Comparison of ENCODE assay signal across 8 mouse cellular contexts in the genomic region with DNA sequence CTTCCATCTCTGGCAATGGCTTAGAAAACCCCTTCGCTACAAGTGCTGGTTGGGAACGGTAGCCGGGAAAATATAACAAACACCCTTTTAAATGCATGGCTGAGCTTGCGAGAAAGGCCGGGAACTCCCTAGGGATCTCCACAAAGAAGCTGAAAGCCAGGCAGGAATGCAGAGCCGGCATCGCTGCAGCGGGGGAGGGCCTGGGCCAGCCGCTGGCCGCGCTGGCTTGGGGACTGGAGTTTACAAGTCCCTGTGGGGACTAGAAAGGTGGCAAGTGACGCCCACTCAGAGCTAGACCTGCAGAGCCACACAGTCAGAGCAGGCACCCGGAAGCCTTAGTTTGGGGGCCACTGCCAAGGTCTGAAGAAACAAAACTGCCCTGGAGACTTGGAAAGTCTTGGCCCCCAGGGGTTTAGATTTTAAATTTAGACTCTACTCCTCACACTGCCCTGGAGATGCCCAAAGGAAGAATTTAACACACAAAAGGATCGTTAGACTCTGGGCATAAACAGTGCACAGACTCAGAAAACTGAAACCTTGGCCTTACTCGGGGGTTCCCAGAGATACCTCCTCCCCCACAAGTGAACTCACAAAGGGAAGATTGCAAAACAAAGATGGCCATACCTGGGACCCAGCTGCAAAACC. TPM values are rescaled to one million over a fixed set of nuclear protein-coding genes. Genes with fewer than 3 reads are reported as not detected.
DNase-seq lines count a peak whose midpoint lies in the region; ATAC-seq lines count a peak whose summit lies in the region.

No protein-coding gene starts in this region.

- H3K4me1 ChIP-seq in embryonic facial prominence, embryonic 11.5 days (ENCODE audit: control insufficient read depth, insufficient read depth, low read length), result peaks cover 4% of the 10 kb centered on the region
- peaks cover 24% of the 10 kb centered on the region for H3K4me1 ChIP-seq in heart, embryonic 15.5 days (replicated peaks)
- H3K4me1 ChIP-seq in kidney, embryonic 16.5 days (ENCODE audit: insufficient read depth, low read length), result peaks cover 23% of the 10 kb centered on the region
- H3K4me1 ChIP-seq in midbrain, embryonic 16.5 days (ENCODE audit: control insufficient read depth, insufficient read depth, low read length), result peaks cover 13% of the 10 kb centered on the region

- H3K4me2 ChIP-seq in embryonic facial prominence, embryonic 11.5 days (ENCODE audit: low read depth, low read length), result no peak overlapping the region
- H3K4me2 ChIP-seq in heart, embryonic 15.5 days, result peak overlapping the region; percentile 7; the same call in 1 of the 2 replicates
- H3K4me2 ChIP-seq in kidney, embryonic 16.5 days (replicated peaks; ENCODE audit: low read depth, low read length), result peak overlapping the region; percentile 26
- peak overlapping the region; percentile 36 for H3K4me2 ChIP-seq in midbrain, embryonic 16.5 days (ENCODE audit: low read length)

- peak; percentile 35 to 64 for DNase-seq in layer of hippocampus, postnatal 10 days (ENCODE audit: low spot score in 2 of 2)
- no peak for DNase-seq in layer of hippocampus, adult 9-10 months (ENCODE audit: low spot score)
- peak; percentile 83 for DNase-seq in embryonic facial prominence, embryonic 11.5 days (ENCODE audit: low spot score)
- no peak for DNase-seq in frontal cortex, postnatal 25 days (ENCODE audit: low spot score in 2 of 2)

- WGBS in embryonic facial prominence, embryonic 11.5 days, result 3% methylated on average over 15 of the region's 15 CpGs
- WGBS in heart, embryonic 15.5 days, result 11% methylated on average over 15 of the region's 15 CpGs
- 3% methylated on average over 15 of the region's 15 CpGs for WGBS in kidney, embryonic 16.5 days
- 2% methylated on average over 15 of the region's 15 CpGs for WGBS in midbrain, embryonic 16.5 days

- no peaks in the 10 kb centered on the region for H3K9me3 ChIP-seq in embryonic facial prominence, embryonic 11.5 days (replicated peaks; ENCODE audit: control insufficient read depth, low read length)
- no peaks in the 10 kb centered on the region for H3K9me3 ChIP-seq in heart, embryonic 15.5 days (replicated peaks)
- peaks cover 6% of the 10 kb centered on the region; the same call in 1 of the 2 replicates for H3K9me3 ChIP-seq in kidney, embryonic 16.5 days (ENCODE audit: low read length)
- no peaks in the 10 kb centered on the region for H3K9me3 ChIP-seq in midbrain, embryonic 16.5 days (replicated peaks; ENCODE audit: control insufficient read depth, low read length, poor library complexity, severe bottlenecking)

- H3K36me3 ChIP-seq in embryonic facial prominence, embryonic 11.5 days (replicated peaks; ENCODE audit: control insufficient read depth, insufficient read depth, low read depth, low read length), result no peaks in the 10 kb centered on the region
- H3K36me3 ChIP-seq in heart, embryonic 15.5 days, result no peaks in the 10 kb centered on the region
- H3K36me3 ChIP-seq in kidney, embryonic 16.5 days (ENCODE audit: insufficient read depth, low read length), result no peaks in the 10 kb centered on the region
- no peaks in the 10 kb centered on the region for H3K36me3 ChIP-seq in midbrain, embryonic 16.5 days (ENCODE audit: control insufficient read depth, insufficient read depth, low read length)

- peak overlapping the region; percentile 61 for H3K9ac ChIP-seq in embryonic facial prominence, embryonic 11.5 days (replicated peaks; ENCODE audit: low read length)
- H3K9ac ChIP-seq in heart, embryonic 15.5 days, result peak overlapping the region; percentile 4
- peak overlapping the region; percentile 53 for H3K9ac ChIP-seq in kidney, embryonic 16.5 days (replicated peaks; ENCODE audit: low read length)
- peak overlapping the region; percentile 52; the same call in 1 of the 2 replicates for H3K9ac ChIP-seq in midbrain, embryonic 16.5 days (ENCODE audit: low read depth, low read length)

- no peaks in the 10 kb centered on the region for H3K27me3 ChIP-seq in embryonic facial prominence, embryonic 11.5 days (ENCODE audit: control insufficient read depth, insufficient read depth, low read length)
- H3K27me3 ChIP-seq in heart, embryonic 15.5 days, result no peaks in the 10 kb centered on the region
- no peaks in the 10 kb centered on the region for H3K27me3 ChIP-seq in kidney, embryonic 16.5 days (ENCODE audit: insufficient read depth, low read length)
- no peaks in the 10 kb centered on the region for H3K27me3 ChIP-seq in midbrain, embryonic 16.5 days (ENCODE audit: control insufficient read depth, insufficient read depth, low read depth, low read length)

- ATAC-seq in embryonic facial prominence, embryonic 11.5 days (replicated peaks; ENCODE audit: insufficient number of reproducible peaks, low FRiP score, low TSS enrichment, low read depth), result peak; percentile 71; the same call in 1 of the 2 replicates
- peak; percentile 54; the same call in 1 of the 2 replicates for ATAC-seq in heart, embryonic 15.5 days (replicated peaks; ENCODE audit: insufficient number of reproducible peaks, insufficient read depth, low FRiP score, low read depth)
- ATAC-seq in kidney, embryonic 16.5 days (ENCODE audit: low FRiP score, low TSS enrichment), result peak; percentile 89
- peak; percentile 75 for ATAC-seq in midbrain, embryonic 16.5 days
- no peak for ATAC-seq in activated CD4-positive, CD25-positive, alpha-beta regulatory T cell, adult 4 months

- H3K4me3 ChIP-seq in embryonic facial prominence, embryonic 11.5 days (ENCODE audit: low read depth, low read length), result no peak overlapping the region
- no peak overlapping the region for H3K4me3 ChIP-seq in heart, embryonic 15.5 days
- H3K4me3 ChIP-seq in kidney, embryonic 16.5 days (ENCODE audit: low read length), result no peak overlapping the region
- no peak overlapping the region for H3K4me3 ChIP-seq in midbrain, embryonic 16.5 days (ENCODE audit: low read depth, low read length)

- H3K27ac ChIP-seq in embryonic facial prominence, embryonic 11.5 days (replicated peaks; ENCODE audit: low read depth, low read length), result peak overlapping the region; percentile 81
- H3K27ac ChIP-seq in heart, embryonic 15.5 days, result peak overlapping the region; percentile 69
- peak overlapping the region; percentile 94 for H3K27ac ChIP-seq in kidney, embryonic 16.5 days (ENCODE audit: low read length)
- peak overlapping the region; percentile 86 for H3K27ac ChIP-seq in midbrain, embryonic 16.5 days (ENCODE audit: low read length)

RNA-seq across cellular contexts. Expression of a gene that starts 59.4 kb away (rescaled TPM):
- total RNA-seq in layer of hippocampus, postnatal 10 days (2021), result 1 to 10 TPM; 2.0 to 3.2 TPM
- 1.8 and 3.6 TPM in 2 replicates for polyA plus RNA-seq in embryonic facial prominence, embryonic 11.5 days (2014; fragmentation: Nextera tagmentation; extraction: Ambion mirVana)
- polyA plus RNA-seq in heart, embryonic 15.5 days (2015; fragmentation: Nextera tagmentation; extraction: Ambion mirVana), result 2.1 and 2.6 TPM in 2 replicates
- polyA plus RNA-seq in kidney, embryonic 16.5 days (2015; fragmentation: Nextera tagmentation; extraction: Ambion mirVana), result 5.1 and 5.2 TPM in 2 replicates
- polyA plus RNA-seq in midbrain, embryonic 16.5 days (2015; fragmentation: Nextera tagmentation; extraction: Ambion mirVana), result 0.99 and 2.1 TPM in 2 replicates
- under 1 TPM; 0.73 to 0.76 TPM for polyA plus RNA-seq in activated CD4-positive, CD25-positive, alpha-beta regulatory T cell, adult 4 months (2017; shearing (Covaris generic))

Comparison
In these comparisons a context has a peak if more than half of its experiments do, and no peak if none do; other contexts are left out.
1. DNase-seq: peak in layer of hippocampus, postnatal 10 days (2 of 2) and embryonic facial prominence, embryonic 11.5 days (single experiment); none in layer of hippocampus, adult 9-10 months (single experiment) and frontal cortex, postnatal 25 days (0 of 2).
2. H3K9ac ChIP-seq: peak in every context shown above with its lines; median percentile 61 in embryonic facial prominence, embryonic 11.5 days; 53 in kidney, embryonic 16.5 days; 52 in midbrain, embryonic 16.5 days; 4 in heart, embryonic 15.5 days.
3. Peak in every context shown above with its lines, with median percentiles within 50 percentile points of each other: H3K27ac ChIP-seq.